Mouse (Mus musculus): ENCODE measurements around the gene Slc25a25. TPM values are rescaled to one million over a fixed set of nuclear protein-coding genes. Genes with fewer than 3 reads are reported as not detected.
A peak's percentile ranks its signal among the peaks of the same experiment; 100 is the strongest.

The Slc25a25 gene
- total RNA-seq, 2 experiments from 2014 or later = 48.8 to 55.3 TPM

DNA sequence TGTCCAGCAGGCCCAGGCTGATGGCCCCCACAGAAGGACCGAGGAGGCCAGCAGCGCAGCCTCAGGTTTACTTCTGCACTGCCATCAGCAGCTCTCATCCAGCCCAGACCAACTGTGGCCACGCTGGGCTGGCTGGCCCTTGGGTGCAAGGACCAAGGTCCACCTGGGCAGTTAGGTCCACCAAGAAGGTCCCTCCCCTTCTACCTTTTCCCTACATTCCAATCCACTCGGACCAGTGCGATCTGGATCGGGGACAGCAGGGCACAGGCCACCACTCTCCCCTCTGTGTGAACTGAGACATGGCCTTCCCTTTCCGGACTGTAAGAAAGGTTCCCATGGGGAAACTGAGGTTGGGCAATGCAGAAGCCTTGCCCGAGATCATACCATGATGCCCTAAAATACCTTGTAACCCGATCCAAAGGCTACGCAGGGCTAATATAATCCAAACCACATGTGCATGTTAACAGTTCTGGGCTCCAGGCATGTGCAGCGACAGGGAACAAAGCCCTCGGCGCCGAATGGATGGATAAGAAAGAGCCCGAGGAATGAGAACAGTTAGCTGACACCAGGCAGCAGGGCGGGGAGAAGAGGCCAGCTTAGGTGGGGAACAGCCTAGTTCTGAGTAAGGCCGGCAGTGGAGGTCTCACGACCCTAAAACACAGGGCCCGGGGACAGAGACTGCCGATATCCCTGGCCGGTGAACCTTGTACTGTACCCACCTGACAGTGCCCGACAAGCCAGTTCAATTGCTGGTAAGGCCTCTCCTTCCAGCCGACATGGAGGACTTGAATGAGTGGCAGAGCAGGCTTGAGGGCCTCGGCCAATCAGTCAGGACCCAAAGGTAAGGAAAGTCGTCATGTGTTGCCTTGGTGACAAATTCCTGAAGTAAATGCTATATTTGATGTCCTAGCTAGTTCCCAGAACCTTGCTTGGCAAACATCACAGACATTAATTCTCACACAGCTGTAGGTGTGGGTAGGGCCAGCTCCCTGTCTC, 42.5 kb downstream of the Slc25a25 start:
- DNase-seq (ENCODE audit: low spot score in 2 of 2) = no peak

DNA sequence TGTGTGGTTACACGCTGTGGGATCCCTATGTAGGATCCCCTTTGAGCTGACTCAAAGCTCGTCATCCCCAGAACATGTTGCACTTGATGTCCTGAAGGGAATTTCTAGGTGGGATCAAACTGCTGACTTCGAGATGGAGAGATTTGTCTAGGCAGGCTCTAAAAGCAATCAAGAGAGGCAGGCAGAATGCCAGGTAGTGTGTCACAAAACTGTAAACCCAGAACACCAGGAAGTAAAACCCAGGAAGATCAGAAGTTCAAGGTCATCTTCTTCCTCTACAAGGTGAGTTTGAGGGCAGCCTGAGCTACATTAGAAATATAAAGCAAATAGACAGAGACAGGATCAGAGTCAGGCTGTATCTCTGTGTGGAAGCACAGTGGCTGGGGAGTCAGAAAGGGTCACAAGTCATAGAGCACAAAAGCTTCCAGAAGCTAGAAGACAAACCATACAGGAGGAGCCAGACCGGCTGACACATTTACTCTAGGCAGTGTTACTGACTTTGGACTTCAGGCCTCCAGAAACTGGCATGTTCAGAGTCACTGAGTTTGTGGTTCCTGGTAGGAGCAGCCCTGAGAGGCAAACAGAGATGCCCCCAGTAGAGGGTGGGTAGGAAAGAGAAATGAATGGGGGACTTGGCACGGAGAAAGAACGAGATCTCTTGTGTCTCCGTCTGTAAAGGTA, 44.0 kb downstream of the Slc25a25 start:
- no peak for DNase-seq (ENCODE audit: low spot score in 2 of 2)

DNA sequence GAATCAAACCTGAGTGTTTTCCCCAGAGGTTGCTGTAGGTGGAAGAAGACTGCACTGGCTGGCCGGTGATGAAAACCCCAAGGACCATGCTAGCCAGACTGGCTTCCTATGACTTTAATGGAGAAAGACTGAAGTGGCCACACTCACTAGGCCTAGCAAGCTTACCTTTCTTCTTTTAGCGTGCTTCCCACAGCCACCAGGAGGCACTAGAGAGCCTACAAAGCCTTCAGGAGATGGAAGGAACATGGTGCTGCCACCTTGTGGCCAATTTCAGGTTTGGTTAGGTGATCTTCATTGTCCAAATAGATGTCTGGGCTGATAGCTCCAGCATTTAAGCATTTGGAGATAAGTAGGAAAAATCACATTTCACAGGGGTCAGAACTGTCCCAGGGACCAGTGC, 46.6 kb downstream of the Slc25a25 start:
- DNase-seq (ENCODE audit: low spot score in 2 of 2) = peak; percentile 95 to 96

DNA sequence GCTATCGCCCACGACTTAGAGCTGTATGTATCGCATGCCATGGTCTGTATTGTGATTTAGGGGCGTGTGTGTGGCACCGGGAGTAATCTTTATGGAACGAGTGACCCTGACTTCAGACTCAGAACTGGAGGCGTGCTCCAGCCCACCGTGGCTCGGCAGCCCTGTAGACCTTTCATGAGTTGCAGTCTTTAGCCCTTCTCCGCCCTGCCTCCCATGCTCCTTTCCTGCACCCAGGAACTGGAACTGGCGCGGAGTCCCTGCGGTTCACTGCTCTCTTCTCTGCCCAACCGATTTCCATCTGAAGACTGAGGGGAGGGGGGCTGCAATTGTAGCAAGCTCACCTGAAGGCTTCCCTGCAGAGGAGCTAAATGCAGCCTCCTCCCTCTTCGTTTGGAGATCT, 54.5 kb downstream of the Slc25a25 start:
- DNase-seq (ENCODE audit: low spot score in 2 of 2) = no peak

DNA sequence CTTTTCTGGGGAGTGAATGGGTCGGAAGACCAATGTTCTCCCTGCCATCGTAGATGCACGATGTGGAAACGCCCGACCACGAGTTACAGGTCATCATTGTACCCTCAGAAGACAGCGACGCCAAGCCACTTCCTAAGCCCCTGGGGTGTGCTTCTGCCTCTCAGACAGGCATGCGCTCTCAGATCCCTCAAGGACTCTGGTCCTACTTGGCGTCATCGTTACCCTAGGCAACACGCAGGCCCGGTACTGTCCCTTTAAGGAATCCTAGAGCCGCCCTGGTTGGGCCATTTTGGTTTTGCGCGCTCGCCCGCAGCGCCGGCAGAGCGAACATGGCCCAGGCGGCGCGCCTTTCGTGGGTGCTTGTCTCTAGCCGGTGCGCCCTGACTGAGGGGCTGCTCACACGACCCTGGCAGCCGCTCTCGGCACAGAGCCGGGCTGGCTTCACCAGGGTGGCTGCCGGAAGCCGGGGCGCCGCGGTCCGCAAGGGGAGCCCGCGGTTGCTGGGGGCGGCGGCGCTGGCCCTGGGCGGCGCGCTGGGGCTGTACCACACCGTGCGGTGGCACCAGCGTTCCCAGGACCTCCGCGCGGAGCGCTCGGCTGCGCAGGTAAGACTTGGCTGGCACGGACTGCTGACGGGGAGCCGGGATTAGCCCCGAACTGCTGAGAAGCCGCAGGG, 55.2 kb downstream of the Slc25a25 start:
- DNase-seq (ENCODE audit: low spot score in 2 of 2) = peak; percentile 82 to 84

DNA sequence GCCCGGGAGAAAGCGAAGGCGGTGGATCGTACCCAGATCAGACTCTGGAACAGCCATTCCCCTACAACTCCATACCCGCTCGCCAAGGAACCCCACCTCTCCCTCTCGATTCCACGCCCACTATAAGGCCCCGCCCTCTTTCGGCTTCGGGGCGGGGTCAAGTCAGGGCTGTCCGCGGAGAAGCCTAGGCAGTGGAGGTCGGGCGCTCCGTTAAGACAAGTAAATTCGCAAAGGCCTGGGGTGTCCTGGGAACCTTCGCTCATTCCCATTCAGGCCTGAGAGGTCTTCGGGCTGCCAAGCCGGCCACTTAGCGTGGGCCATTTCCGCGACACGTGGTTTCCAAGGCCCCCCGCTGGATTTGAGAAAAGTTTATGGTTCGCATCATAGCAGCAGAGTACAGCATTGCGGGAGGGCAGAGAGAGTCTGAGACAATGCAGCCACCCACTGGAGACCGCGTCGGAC, 55.7 kb downstream of the Slc25a25 start, which contains the start of gene Ptges2:
Gene Ptges2 (plus strand): TSS at position 413 of the 462 bp plus-strand sequence.
- DNase-seq (ENCODE audit: low spot score in 2 of 2) = peak; percentile 95 to 96

DNA sequence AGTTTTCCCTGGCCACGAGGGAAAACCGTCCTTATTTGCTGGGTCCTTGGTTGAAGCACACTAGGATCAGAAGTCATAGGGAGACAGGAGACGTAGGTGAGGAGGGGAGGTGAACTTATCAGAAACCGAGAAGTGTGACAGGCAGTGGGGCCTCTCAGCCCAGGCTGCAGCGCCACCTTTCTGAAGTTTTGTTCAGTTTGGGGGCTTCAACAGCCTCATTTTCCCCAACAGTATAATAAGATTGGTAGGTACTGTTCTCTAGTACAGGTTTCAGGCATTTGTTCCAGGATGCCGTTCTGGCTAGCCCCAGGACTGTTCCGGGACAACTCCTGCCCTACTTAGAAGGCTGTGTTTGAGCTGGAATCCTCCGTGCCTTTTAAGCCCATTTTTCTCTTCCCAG, 56.3 kb downstream of the Slc25a25 start:
- DNase-seq (ENCODE audit: low spot score in 2 of 2) = peak in 1 of 2 experiments; percentile 31

DNA sequence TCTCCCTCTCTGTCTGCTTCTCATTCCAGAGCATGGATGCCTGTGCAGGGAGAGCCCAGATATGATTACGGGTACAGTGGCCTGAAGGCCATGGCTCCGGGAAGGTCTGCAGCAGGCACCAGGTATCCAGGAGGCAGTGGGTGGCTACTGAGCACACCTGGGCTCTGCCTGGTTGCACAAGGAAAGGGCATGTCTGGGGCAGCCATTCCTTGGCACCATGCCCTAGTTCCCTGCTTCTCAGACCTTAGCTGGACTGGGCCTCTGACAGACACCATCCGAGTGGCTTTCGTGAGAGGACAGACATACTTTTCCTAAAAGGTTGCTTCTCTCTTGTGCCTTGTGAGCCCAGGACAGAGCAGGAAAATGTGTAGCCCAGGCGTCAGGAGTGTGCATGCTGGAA, 59.2 kb downstream of the Slc25a25 start:
- DNase-seq (ENCODE audit: low spot score in 2 of 2) = no peak

DNA sequence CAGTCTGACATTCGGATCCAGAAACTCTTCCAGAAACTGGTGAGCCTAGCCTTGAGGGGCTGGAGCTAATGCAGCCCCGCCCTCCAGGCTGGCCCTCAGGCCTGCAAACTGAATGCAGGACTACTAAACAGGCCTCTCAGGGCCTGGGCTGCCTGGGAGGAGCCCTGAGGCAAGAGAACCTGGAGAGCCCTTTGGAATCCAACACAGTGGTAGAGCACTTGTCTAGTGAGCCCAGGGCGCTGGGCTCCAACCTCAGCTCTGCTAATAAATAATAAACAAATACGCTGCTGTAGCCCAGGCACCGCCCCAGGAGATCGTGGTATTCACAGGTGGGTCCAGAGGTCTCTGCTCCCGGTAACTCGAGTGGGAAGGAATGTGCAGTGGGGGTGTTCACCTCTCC, 60.4 kb downstream of the Slc25a25 start:
- DNase-seq (ENCODE audit: low spot score in 2 of 2) = no peak

DNA sequence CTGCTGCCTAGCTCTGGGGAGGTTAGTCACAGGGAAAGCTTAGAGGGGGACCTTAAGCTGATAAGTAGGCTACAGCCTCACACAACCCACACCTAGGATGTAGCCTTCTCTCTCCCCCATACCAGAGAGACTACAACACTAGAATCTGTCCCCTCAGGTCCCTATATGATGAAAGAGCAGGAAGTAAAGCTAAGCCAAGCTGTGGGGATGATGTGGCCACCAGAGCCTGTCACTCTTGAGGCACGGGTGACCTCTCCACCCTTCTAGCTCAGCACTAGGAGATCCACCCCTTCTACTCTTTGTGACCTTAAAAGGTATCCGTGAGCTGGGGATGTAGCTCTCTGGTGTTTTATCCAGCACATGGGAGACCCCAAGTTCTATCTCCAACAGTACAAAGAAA, 62.1 kb downstream of the Slc25a25 start:
- DNase-seq (ENCODE audit: low spot score in 2 of 2) = no peak

DNA sequence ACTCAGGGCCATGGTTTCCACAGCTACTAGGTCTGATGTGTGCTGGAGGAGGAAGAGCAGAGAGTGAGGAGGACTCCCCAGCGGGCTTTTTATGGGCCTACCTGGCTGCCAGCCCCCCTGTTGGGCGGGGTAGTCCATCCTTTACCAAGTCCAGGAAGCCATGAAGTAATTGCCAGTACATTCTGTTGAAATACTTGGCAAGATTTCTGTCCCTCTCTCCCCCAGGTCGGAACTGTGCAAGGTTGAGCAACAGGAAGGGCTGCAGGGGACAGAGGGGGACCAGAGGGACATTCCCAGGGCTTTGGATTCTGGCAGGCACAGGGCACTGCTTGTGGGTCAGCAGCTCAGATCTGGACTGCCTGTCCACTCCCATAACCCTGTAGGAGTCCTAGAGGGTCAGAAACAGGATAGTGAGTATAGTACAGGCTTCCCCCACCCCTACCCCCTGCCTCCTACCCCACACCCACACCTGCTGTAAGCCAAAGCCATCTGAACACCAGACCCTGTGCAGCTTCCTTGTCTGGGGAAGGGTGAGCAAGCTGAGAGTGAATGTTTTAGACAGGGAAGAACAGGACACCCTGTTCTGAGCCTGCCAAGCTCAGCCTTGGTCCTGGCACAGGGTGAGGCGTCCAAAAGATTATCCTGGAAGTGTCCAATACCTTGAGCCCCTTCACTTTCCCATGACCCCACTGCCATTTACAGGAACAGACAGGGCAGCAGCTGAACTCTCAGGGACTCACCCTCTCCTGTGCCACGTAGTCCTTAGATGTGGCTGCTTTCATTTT, 63.3 kb downstream of the Slc25a25 start, which contains the start of gene Lcn2:
Gene Lcn2 (minus strand): TSS at position 547 of the 785 bp plus-strand sequence.
- DNase-seq (ENCODE audit: low spot score in 2 of 2) = no peak

DNA sequence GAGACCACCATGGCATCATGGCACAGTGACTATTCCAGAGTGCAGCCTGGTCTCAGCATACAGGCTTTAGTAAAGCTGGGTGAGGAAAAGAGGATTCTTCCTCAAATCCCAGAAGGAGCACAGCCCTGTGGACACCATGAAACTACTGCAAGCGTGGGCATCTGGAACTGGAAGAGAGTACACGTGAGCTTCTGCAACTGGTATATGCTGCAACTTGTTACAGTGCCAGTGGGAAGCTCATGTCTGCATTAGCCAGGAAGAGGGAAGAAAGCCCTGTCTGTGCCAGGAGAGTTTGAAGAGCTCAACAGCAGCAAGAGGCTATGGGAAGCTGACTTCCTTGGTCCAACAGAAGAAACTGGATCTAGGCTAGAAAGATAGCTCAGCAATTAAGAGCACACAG, 68.6 kb downstream of the Slc25a25 start:
- no peak for DNase-seq (ENCODE audit: low spot score in 2 of 2)

DNA sequence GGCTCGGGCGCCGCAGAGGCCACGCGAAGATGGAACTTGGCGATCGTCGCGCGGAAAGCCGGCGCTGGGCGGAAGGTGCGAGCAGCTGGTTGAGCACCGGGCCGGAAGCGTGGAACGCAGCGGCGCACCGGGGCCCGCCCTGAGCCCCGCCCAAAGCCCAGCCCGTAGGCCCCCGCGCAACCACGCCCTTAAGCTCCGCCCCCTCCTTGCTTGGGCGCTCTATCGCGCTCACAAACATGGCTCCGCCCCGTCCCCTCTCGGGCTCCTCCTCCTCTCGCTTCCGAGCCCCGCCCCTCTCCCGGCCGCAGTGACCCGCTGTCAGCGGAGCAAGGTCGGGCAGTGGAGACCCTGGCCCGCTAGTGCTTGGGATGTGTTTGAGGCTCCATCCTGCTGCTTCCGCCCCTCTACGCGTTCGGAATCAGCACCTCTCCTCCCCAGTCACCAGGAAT, 69.4 kb downstream of the Slc25a25 start, which contains the start of gene 1110008P14Rik:
Gene 1110008P14Rik (minus strand): TSS at position 164 of the 449 bp plus-strand sequence.
- peak; percentile 95 to 97 for DNase-seq (ENCODE audit: low spot score in 2 of 2)

DNA sequence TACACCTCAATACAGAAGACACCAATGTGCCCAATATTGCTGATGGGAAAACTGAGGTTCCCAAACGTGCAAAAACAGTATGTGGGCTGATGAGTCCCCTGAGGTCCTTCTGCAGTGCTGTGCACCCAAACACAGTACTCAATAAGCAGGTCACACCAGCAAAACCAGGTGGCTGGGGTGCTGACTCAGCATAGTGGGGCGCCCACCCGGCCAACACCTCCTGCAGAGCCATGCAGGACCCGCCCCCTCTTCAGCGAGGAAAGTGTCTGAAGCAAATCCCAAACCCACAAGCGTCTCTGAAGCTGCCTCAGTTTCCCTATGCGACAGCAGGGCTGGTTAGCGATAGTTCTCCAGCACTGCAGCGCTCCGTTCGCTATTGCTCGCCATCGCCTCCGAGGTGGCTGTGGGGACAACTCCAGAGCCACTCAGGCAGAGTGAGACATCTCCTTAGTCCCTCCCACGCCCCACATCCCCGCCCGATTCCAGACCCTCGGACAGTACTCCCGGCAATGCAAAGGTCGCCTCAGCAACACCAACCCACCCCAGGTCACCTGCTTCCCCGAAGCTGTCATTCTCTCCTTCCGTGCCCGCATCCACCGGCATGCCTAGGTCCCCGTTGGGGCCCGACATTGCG, 70.0 kb downstream of the Slc25a25 start:
- DNase-seq (ENCODE audit: low spot score in 2 of 2) = no peak

DNA sequence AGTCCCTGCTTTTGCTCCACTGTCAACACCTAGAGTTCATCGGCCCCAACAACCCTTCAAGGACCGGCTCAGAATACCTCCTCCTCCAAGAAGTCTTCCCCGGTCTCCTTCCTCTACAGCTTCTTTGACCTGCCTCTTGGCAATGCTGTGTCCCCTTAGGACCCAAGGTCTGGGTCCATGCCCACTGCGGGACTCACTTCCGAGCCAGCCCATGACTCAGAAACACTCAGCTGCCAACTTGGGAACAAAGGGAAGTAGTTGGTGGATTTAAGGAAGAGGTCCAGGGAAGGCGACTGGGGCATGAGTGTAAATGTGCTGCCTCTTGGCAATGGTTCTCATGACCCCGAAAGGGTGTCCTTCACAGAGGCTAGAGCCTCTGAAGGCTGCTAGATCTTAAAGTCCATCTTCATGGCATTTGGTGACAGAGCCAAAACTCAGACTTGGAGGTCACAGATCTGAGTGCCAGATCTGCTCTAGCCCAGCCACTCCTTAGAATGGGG, 71.2 kb downstream of the Slc25a25 start:
- peak; percentile 50 to 55 for DNase-seq (ENCODE audit: low spot score in 2 of 2)

DNA sequence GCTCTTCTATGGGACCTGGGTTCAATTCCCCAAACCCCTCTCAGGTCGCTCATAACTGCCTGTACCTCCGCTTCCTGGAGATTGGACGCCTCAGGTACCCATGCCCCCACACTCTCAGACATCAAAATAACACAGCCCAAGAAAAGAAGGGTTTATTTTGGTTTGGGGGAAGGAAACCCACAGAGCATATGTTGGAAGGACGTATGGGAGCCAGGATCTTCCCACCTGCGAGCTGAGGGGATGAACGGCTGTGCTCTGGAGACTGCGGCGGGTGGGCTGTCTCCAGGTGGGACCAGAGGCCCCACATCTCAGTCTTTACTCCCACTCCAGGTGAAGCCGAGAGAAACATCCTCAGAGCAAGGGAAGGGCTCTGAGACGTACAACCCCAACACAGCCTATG, 74.3 kb downstream of the Slc25a25 start:
- DNase-seq (ENCODE audit: low spot score in 2 of 2) = no peak

DNA sequence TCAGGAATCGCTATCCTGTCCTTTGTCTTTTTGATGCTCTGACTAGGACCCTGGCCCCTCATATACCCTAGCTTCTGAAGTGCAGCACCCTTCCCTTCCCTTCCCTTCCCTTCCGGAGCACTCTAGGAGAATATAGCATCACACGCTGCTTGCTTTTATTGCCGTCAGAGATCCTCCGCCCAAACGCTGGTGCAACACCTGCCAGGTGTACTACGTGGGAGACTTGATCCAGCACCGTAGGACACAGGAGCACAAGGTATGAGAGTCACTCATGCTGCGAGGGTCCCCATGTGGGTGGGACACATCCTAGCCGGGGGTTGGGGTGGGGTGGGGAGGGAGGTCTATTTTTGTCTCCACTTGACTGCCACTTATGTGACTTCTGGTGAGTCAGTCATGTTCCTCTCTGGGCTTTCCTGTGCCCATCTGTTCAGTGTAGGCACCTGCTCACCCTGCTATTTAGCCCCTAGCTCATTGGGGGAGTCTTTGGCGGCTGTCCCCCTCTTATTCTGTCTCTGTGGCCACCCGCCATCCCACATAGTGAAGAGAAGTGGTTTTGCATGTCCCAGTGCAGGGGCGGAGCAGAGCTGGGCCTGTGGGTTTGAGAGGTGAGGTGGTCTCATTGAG, 75.8 kb downstream of the Slc25a25 start:
- DNase-seq (ENCODE audit: low spot score in 2 of 2) = no peak

DNA sequence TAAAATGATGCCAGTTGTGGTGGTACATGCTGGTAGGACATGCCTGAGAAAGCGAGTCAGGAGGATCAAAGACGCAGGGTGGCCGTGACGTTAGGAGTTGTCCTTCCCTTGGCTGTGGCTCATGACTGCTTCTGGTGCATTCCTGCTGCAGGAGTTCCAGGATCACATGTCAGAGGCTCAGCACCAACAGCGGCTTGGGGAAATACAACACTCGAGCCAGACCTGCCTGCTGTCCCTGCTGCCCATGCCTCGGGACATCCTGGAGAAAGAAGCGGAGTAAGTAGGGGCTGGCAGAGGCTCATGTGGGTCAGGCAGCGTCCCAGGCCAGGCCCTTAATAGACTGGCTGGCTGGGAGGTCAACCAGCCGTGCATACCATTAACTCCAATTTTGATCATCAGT, 77.1 kb downstream of the Slc25a25 start:
- DNase-seq (ENCODE audit: low spot score in 2 of 2) = no peak

DNA sequence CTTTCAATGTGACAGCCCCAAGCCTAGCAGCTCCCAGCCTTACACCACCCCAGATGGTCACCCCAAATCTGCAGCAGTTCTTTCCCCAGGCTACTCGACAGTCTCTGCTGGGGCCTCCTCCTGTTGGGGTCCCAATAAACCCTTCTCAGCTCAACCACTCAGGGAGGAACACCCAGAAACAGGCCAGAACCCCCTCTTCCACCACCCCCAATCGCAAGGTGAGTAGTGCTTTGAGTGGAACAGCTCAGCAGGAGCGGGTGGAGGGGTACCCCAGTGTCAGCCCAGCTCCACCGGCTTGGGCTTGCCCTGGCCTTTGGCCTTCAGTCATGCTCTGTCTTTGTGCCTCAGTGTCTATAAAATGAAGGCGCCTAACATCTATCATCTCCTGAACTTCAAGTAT, 83.9 kb downstream of the Slc25a25 start:
- no peak for DNase-seq (ENCODE audit: low spot score in 2 of 2)
